Mouse (Mus musculus) megakaryocyte-erythroid progenitor cell, adult 5-6 weeks (primary cell): ENCODE measurements around the gene Cd37. TPM values are rescaled to one million over a fixed set of nuclear protein-coding genes. Genes with fewer than 3 reads are reported as not detected.
"Not testable (repeated sequence)": the region's sequence is repeated elsewhere in the genome, so short reads cannot be mapped to it uniquely, and the experiment has no call there.

ENCODE experiments used
- ATAC-seq: replicated peaks from 2 replicates; pipeline ENCODE4 v1.8.0; 2016; ENCODE audit warnings: mild to moderate bottlenecking, inconsistent platforms; ENCODE audit not compliant: severe bottlenecking, poor library complexity, low FRiP score, low TSS enrichment
- total RNA-seq, 2 experiments: library from RNA; stranded (forward) in 1 of 2; stranded (reverse) in 1 of 2; fragments of 200-1000, 215-1000 nt in 1 of 2; fragments of >200 nt in 1 of 2; fragmentation: Nextera tagmentation in 1 of 2; gene quantifications; 2 replicates each; pipeline ENCODE4 v1.2.3; 2014 to 2017

Cd37 gene
- total RNA-seq (2014; fragmentation: Nextera tagmentation) (83.5 and 91.4 TPM in 2 replicates), total RNA-seq (2017) (27.2 and 28.4 TPM in 2 replicates)

- peak; percentile 90 for ATAC-seq
Measured at GRCm38 (mm10) chr7:45238723-45239496, at the start of gene Cd37. Cd37 (minus strand) TSS chr7:45239115.

- no peak for ATAC-seq
Measured at GRCm38 (mm10) chr7:45286486-45286885, 47.6 kb upstream of the Cd37 start.

- ATAC-seq = peak; percentile 79
Measured at GRCm38 (mm10) chr7:45277136-45277760, 38.3 kb upstream of the Cd37 start, which contains the start of gene Slc6a21. Slc6a21 (plus strand) TSS chr7:45277513.

- no peak for ATAC-seq
Measured at GRCm38 (mm10) chr7:45273672-45274071, 34.8 kb upstream of the Cd37 start.

DNA sequence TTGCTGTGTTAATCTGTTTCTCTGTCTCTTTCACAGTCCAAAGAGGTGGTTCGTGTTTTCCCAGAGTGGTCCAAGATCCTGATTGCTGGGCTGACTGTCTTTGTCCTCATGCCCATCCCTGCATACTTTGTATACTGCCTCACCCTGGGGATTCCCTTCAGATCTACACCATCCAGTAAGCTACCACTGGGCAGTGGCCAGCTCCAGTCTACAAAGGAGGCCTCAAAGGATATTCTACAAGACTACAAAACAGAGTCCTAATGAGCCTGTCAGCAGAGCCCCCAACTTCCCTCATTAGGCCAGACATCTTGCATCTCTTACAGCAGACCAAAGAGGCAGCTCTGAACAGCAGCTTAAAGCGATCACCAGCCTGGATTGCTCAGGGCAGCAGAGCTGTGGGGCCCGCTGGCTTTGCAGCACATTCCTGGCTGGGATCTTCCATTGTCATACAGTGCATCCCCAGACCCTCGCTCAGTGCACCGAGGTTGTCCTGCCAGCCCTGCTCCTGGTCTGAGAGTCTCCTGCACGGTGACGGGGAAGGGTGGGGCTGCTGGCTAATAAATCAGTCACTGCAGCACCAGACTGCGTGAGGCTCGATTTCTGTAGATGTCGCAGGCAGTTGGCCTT is 34.0 kb upstream of the Cd37 start:
- ATAC-seq = no peak

GRCm38 (mm10) chr7:45265518-45265917 is 26.6 kb upstream of the Cd37 start:
- no peak for ATAC-seq

DNA sequence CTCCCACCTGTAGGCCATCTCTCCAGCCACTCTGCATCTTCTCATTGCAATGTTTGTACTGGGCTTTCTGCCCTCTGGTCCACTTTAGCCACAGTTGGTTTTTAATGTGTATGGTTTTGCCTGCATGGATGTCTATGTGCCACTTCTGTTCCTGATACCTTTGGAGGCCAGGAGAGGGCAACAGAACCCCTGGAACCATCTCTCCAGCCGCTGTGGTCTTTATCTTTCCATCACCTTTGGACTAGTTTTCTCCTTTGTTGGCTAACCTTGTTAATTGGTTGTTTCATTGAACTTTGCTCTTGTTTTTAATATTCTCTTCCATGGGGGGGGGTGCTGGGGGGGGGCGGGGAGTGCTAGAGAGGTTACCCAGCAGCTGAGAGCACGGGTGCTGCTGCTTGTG is 25.4 kb upstream of the Cd37 start:
- ATAC-seq = no peak

DNA sequence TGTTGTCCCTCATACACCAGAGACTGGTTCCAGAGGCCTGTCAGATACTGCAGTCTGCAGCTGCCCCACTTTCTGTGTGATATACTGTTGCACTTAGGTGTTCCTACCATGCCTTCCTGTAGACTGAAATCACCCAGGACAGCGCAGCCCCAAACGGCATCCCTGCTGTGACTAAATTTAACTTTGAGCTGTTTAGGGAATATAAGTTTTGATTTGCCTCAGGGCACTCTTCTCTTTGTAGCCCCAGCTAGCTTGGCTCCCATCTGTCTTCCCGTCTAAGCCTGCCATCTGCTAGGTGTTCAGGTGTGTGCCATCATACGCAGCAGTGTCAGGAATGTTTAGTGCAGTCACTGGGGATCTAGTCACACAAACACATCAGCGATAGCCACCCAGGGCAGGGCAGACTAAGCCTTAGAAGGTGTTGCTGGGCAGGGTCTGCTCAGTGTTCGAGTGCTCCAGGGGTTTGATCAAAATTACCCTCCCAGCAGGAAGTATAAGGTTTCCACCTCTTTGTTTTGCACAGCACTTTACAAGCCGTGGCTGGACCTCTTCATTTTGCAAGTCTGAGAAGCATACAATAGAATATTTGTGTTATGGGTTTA is 24.2 kb upstream of the Cd37 start:
- ATAC-seq = no peak

- ATAC-seq = no peak
Measured at GRCm38 (mm10) chr7:45262266-45262665, 23.4 kb upstream of the Cd37 start.

- ATAC-seq = no peak
Measured at GRCm38 (mm10) chr7:45259281-45259680, 20.4 kb upstream of the Cd37 start.

DNA sequence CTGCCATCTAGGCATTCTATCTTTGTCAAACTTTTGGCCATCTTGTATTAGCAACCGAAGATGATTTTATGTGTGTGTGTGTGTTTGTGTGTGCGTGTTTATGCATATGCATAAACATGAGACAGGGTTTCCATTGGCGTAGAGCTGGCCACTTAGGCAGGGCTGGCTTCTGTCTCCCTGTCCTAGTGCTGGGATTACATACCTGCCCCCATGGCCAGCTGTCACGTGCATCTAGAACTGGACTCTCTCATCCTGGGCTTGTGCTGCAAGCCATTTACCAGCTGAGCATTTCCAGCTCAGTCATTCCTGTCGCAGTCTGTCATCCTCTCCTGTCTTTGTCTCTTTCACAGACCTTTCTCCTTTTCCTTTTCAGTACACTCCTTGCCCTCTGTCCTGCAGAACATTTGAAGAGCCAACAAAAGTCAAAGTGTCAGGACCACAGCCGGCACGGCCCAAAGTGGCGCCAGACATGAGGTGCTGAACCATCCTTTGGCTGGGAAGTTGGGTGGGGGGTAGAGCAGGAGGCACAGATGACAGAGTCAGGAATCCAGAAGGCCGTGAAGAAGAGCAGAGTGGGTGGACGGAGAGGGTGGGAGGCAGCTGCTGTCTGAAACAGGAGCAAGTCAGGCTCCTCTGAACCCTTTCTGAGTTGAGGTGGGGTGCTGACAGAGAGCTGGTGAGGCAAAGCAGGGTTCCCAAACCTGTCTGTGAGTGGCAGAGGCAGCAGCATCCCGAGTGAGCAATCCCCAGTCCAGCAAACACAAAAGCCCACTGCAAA is 18.3 kb upstream of the Cd37 start:
- ATAC-seq = no peak

DNA sequence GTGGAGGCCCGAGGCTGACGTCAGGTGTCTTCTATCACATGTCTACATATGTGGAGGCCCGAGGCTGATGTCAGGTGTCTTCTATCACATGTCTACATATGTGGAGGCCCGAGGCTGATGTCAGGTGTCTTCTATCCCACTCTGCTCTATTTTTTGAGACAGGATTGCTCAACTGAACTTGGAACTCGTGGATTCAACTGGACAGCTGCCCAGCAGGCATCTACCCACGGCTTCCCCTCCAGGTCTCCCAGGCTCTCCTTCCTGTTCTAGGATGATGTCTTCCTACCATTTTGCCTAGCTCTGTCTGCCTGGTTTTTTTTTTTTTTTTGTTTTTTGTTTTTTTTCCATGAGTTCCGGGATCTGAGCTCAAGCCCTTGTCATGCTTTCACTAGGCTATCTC is 16.9 kb upstream of the Cd37 start:
- ATAC-seq = not testable (repeated sequence)

- ATAC-seq = no peak
Measured at GRCm38 (mm10) chr7:45253806-45254205, 14.9 kb upstream of the Cd37 start.

GRCm38 (mm10) chr7:45247666-45248065 is 8.8 kb upstream of the Cd37 start:
- ATAC-seq = no peak

DNA sequence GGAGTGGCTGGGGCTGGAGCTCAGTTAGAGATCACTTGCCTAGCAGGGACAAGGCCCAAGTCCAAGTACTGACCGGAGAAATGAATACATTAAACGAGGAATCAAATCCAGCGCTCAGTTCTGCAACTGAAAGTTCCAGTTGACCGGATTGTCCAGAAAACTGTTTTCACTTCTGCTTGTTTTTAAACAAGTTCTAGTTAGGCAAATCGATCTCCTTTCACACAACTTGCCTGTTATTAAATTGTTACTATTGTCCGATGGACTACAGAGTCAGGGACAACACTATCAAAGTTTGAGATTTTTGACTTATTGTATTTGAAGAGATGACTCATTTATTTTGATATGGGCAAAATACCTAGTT is 2.5 kb upstream of the Cd37 start:
- ATAC-seq = no peak

GRCm38 (mm10) chr7:45240633-45241388 is 1.9 kb upstream of the Cd37 start, which contains the start of gene Slc6a16:
Slc6a16 (plus strand) TSS chr7:45241085.
- no peak for ATAC-seq

DNA sequence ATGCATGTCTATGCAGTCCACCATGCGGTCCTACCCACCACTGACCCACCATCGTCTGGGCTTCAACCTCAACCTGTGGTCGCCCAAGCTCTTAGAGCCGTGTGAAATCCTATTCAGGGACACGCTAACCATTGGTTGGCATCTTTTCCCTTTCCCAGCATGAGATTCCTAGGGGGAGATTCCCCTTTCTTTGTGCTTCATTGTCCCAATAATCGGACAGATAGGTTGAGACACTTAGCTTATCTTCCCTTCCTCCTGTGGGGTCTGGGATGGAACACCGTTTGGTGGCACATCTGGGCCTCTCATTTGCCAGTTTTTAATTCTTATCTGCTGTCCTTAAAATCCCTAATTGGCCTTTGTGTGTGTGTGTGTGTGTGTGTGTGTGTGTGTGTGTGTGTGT is 1.2 kb upstream of the Cd37 start:
- ATAC-seq = no peak

DNA sequence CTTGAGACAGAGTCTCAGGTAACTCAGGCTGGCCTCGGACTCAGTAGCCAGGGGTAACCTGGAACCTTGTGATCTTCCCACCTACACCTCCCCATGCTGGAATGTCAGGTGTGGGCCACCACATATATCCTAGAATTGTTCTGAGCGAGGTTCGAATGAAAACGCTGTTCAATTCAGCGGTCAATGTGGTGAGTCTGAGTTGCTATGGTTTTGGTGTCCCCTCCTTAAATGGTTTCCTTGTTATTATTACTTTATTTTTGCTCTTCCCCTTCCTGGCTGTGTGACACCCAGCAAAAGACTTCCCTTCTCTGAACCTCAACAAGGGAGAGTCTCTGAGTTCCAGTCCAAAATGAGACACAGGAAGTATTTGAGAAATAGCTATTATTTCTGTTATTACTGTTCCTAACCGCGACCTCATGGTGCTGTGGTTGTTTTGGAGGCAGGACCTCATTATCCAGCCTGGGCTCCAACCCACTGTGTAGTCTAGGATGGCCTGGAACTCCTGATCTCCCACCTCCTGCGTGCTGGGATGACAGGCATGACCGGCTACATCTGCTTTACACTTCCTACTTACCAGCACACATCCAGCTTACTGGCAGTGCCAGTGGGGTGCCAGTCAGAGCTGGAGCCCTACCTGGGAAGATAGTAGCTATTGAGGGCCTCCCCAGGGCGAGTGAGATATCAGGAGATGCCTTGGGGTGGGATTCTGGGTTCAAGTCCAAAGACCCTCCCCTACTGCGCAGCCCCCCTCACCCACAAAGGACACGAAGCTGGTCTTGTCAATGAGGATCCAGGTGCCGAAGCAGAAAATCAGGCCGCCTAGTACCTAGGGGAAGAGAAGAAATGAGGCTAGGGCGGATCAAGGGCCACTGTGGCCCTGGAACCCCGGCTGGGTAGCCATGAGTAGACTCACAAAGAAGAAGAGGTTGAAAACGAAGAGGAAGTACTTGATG is 892 bp downstream of the Cd37 start:
- peak; percentile 8; the same call in 1 of the 2 replicates for ATAC-seq
